Mouse (Mus musculus): Measurements from ENCODE around the gene Vat1l.

- TF ChIP-seq CTCF (conservative IDR thresholded peaks at IDR 0.05; ENCODE audit: low read length) (no peak), POU5F1 (IDR thresholded peaks at IDR 0.05; ENCODE audit: borderline replicate concordance, low read length) (no peak), NANOG (IDR thresholded peaks at IDR 0.05; ENCODE audit: borderline replicate concordance, low read length) (no peak)
Observed at GRCm38 (mm10) chr8:114363656-114364055, 158.2 kb downstream of the Vat1l start.
